Mouse (Mus musculus): ENCODE results near the gene Phactr4.

The Phactr4 gene

DNA sequence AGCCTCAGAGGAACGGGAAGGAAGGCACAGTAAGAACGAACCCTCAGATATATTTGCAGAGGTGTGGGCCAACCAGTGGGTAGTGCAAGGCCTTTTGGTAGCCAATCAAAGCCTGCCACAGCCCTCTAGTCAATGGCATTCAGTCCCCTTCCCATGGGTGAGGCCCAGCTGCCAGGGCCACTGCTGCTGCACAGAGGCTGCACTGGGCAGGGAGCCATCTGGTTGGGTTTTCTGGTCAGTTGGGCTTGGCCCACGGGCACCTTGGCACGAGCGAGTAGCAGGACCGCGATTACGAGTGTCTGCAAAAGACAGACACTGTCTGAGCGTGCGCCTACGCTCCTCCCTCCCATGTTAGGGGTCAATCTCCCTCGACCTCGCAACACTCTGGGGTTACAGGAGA is 83.3 kb downstream of the Phactr4 start:
- no peak for DNase-seq (ENCODE audit: low read depth in 1 of 2, low spot score in 2 of 2)

GRCm38 (mm10) chr4:132332880-132333279 is 89.4 kb downstream of the Phactr4 start:
- DNase-seq (ENCODE audit: low read depth in 1 of 2, low spot score in 2 of 2) = no peak

- DNase-seq (ENCODE audit: low read depth in 1 of 2, low spot score in 2 of 2) = no peak
Measured at GRCm38 (mm10) chr4:132331960-132332359, 90.3 kb downstream of the Phactr4 start.

- no peak for DNase-seq (ENCODE audit: low read depth in 1 of 2, low spot score in 2 of 2)
Measured at GRCm38 (mm10) chr4:132329835-132330354, 92.4 kb downstream of the Phactr4 start.

- DNase-seq (ENCODE audit: low read depth in 1 of 2, low spot score in 2 of 2) = peak; percentile 57 to 79
Measured at GRCm38 (mm10) chr4:132329115-132329834, 93.0 kb downstream of the Phactr4 start, which contains the start of gene Trnau1ap. Gene Trnau1ap (minus strand): TSS chr4:132329538.

- no peak for DNase-seq (ENCODE audit: low read depth in 1 of 2, low spot score in 2 of 2)
Measured at GRCm38 (mm10) chr4:132328391-132328982, 93.8 kb downstream of the Phactr4 start.

GRCm38 (mm10) chr4:132326481-132326880 is 95.8 kb downstream of the Phactr4 start:
- no peak for DNase-seq (ENCODE audit: low read depth in 1 of 2, low spot score in 2 of 2)

- no peak for DNase-seq (ENCODE audit: low read depth in 1 of 2, low spot score in 2 of 2)
Measured at GRCm38 (mm10) chr4:132315711-132316110, 106.6 kb downstream of the Phactr4 start.

DNA sequence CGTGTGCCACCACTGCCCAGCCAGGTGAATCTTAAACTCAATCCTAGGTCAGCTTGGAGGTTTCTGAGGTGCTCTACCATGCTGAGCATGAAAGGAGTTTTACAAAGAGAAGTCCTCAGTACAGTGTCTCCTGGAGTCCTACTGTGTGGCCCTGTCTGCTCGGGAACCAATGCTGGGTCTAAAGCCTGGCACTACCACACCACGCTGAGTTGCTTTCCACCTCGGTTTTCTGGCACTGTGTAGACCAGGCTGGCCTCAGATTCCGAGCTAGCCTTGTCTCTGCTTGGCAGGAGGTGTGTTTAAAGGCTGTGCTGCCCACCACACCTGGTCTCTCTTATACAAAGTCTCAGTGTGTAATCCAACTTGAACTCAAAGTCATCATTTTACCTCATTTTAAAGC is 109.7 kb downstream of the Phactr4 start:
- no peak for DNase-seq (ENCODE audit: low read depth in 1 of 2, low spot score in 2 of 2)

- no peak for DNase-seq (ENCODE audit: low read depth in 1 of 2, low spot score in 2 of 2)
Measured at GRCm38 (mm10) chr4:132311801-132312200, 110.5 kb downstream of the Phactr4 start.

DNA sequence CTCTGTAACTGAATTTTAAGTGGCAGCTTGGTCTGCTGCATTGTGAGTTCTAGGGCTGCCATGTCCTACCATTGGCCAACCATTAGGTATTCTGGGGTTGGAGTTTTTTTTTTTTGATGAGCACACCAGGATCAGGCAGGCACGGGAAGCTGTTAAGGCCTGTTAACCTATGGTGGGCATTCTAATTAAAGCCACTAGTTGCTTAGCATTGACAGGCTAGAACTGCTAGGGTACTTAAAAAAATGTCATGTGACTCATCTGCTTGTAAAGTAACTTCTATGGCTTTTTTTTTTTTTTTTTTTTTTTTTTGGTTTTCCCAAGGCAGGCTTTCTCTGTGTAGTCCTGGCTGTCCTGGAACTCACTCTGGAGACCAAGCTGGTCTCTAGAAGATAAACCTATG is 111.1 kb downstream of the Phactr4 start:
- DNase-seq (ENCODE audit: low read depth in 1 of 2, low spot score in 2 of 2) = no peak

DNA sequence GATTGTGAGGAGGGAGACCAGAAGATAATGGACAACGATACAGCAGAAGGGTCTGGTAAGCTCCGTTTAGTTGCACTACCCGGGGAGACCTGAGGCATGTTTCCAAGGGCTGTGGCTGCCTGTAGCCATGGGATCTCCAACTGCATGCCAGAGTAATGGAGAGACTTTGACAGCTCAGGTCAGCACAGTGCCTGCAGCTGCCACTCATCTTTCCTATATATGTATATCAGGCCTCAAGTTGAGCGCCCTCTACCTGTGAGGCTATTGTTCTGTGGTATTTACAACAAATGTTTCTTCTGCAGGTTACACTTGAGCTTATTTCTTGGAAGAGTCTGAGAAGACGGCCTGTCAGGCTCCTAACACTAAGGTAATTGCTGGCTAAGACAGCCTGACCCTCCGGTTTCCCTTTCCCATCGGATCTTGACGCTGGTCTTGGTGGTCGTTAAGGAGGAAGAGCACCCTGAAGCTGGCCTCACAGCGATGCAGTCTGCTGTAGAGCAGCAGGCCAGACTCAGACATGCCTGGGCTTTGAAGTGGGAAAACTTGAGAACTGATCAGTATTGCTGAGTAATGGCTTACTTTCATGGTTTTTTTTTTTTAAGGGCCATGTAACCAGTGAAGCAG is 112.3 kb downstream of the Phactr4 start:
- peak; percentile 16 to 17 for DNase-seq (ENCODE audit: low read depth in 1 of 2, low spot score in 2 of 2)

- DNase-seq (ENCODE audit: low read depth in 1 of 2, low spot score in 2 of 2) = no peak
Measured at GRCm38 (mm10) chr4:132309140-132309848, 113.0 kb downstream of the Phactr4 start.

GRCm38 (mm10) chr4:132308437-132309139 is 113.7 kb downstream of the Phactr4 start:
- DNase-seq (ENCODE audit: low read depth in 1 of 2, low spot score in 2 of 2) = peak; percentile 68 to 77

- DNase-seq (ENCODE audit: low read depth in 1 of 2, low spot score in 2 of 2) = no peak
Measured at GRCm38 (mm10) chr4:132306004-132306403, 116.3 kb downstream of the Phactr4 start.
